Mouse (Mus musculus) CH12.LX (cell line): ENCODE measurements around the gene Fgfr2.

Experiments
- CTCF ChIP-seq, 2 experiments: IDR thresholded peaks in 1 of 2; conservative IDR thresholded peaks in 1 of 2; 2 replicates each; pipeline ENCODE4 v1.5.1; 2011 to 2012; ENCODE audit warnings: low read depth in 2 of 2, low read length in 2 of 2, improper control_type of control experiment in 1 of 2, inconsistent platforms in 1 of 2, mild to moderate bottlenecking in 1 of 2, moderate library complexity in 1 of 2
- ELF1 ChIP-seq: IDR thresholded peaks from 2 replicates; pipeline ENCODE4 v1.6.1; 2014; ENCODE audit warnings: low read depth, mild to moderate bottlenecking, inconsistent platforms, low read length, improper control_type of control experiment
- EP300 ChIP-seq: IDR thresholded peaks from 2 replicates; pipeline ENCODE4 v1.6.1; 2011; ENCODE audit warnings: low read length, improper control_type of control experiment
- KAT2A ChIP-seq: IDR thresholded peaks from 2 replicates; pipeline ENCODE4 v1.6.1; 2012; ENCODE audit warnings: low read length, improper control_type of control experiment, inconsistent platforms; ENCODE audit not compliant: insufficient replicate concordance
- MAX ChIP-seq: IDR thresholded peaks from 2 replicates; pipeline ENCODE4 v1.6.1; 2011; ENCODE audit warnings: low read length, improper control_type of control experiment
- POLR2A ChIP-seq: IDR thresholded peaks from 2 replicates; pipeline ENCODE4 v1.6.1; 2011; ENCODE audit warnings: low read depth, mild to moderate bottlenecking, improper control_type of control experiment, low read length
- TCF12 ChIP-seq: IDR thresholded peaks from 2 replicates; pipeline ENCODE4 v1.6.1; 2014; ENCODE audit warnings: low read depth, mild to moderate bottlenecking, inconsistent platforms, low read length, improper control_type of control experiment
- UBTF ChIP-seq: IDR thresholded peaks from 2 replicates; pipeline ENCODE4 v1.6.1; 2012; ENCODE audit warnings: low read depth, mild to moderate bottlenecking, inconsistent platforms, low read length, improper control_type of control experiment, moderate library complexity
- USF1 ChIP-seq: IDR thresholded peaks from 2 replicates; pipeline ENCODE4 v1.6.1; 2014; ENCODE audit warnings: low read depth, mild to moderate bottlenecking, inconsistent platforms, low read length, improper control_type of control experiment

DNA sequence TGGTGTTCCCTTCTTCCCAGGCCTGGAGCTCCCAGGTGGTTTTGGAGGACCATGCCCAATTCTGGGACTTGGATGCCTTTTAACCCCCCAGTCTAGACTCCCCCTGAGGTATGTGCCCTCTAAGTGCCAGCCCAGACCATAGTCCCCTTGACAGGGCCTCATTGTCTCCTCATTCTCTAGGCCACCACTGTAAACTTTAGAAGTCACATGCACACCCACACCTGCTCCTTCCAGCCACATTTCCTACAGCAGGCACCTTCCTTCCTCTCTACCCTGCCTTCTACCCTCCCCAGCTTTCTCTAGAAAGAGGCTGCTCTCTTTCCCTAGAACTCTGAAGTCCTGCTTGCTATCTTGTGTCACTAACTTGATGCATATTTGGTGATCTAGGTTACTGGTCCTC lies 2424.7 kb downstream of the Fgfr2 start:
- no peak for TF ChIP-seq CTCF (conservative IDR thresholded peaks at IDR 0.05 in 1 of 2, IDR thresholded peaks at IDR 0.05 in 1 of 2; ENCODE audit: low read depth in 2 of 2, low read length in 2 of 2)
- no peak for TF ChIP-seq EP300
- no peak for TF ChIP-seq ELF1
- TF ChIP-seq USF1, result no peak
- no peak for TF ChIP-seq MAX
- TF ChIP-seq POLR2A, result no peak
- no peak for TF ChIP-seq UBTF
- TF ChIP-seq KAT2A, result no peak
- TF ChIP-seq TCF12, result no peak
